Mouse (Mus musculus) adrenal gland, adult 18-20 months (tissue): ENCODE measurements around the gene Slc24a1. TPM values are rescaled to one million over a fixed set of nuclear protein-coding genes. Genes with fewer than 3 reads are reported as not detected.
A peak's percentile ranks its signal among the peaks of the same experiment; 100 is the strongest.
"Not testable (repeated sequence)": the region's sequence is repeated elsewhere in the genome, so short reads cannot be mapped to it uniquely, and the experiment has no call there.

Experiments
- DNase-seq, 2 experiments: peaks; one replicate each; pipeline ENCODE4 v3.0.0; 2021 to 2022; ENCODE audit warnings: low spot score in 2 of 2
- long read RNA-seq, 2 experiments: library from polyadenylated mRNA; stranded (forward); transcript quantifications; one replicate each; pipeline ENCODE4 v2.0.0; 2021
- total RNA-seq, 2 experiments: library from RNA; stranded (reverse); gene quantifications; 1 replicate in 1 of 2; 2 replicates in 1 of 2; pipeline ENCODE4 v1.2.3; 2021

The Slc24a1 gene
- total RNA-seq, result not detected
- long read RNA-seq, experiment 1, result 0 reads
- long read RNA-seq, experiment 2, result 0 reads

DNA sequence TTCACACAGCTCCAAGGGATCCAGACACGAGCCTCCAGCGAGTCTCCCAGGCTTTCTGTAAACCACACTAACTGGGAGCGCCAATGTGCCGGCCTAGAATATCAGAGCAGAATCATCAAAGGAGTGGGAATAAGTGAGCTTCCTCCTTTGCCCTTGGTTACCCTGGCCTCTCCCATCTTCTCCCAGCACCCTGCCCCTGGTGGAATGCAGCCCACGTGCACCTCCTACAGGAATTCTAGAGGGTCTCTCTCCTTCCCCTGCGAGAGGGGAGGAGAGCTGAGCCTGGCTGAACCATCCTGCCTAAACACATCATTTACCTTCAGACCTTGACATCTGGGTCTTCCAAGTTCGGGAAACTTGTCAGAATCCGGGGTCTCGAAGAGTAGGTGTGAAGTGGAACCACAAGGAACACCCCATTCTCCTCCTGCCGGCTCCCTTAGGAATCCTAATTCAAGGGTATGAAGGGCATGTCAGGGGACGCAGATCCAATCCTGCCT, at the start of gene Slc24a1:
Gene Slc24a1 (minus strand): TSS at position 447 of the 497 bp plus-strand sequence.
- DNase-seq, result no peak

DNA sequence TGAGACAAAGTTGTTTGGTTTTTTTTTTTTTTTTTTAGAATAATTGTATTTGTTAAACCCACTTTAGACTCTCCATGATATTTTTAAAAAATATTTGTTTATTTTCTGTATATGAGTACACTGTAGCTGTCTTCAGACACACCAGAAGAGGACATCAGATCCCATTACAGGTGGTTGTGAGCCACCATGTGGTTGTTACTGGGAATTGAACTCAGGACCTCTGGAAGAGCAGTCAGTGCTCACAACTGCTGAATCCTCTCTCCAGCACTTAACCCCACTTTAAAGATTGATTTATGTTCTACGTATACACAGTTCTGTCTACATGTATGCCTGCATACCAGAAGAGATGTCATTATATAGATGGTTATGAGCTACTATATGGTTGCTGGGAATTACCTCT, 44.1 kb upstream of the Slc24a1 start:
- DNase-seq, result not testable (repeated sequence)

DNA sequence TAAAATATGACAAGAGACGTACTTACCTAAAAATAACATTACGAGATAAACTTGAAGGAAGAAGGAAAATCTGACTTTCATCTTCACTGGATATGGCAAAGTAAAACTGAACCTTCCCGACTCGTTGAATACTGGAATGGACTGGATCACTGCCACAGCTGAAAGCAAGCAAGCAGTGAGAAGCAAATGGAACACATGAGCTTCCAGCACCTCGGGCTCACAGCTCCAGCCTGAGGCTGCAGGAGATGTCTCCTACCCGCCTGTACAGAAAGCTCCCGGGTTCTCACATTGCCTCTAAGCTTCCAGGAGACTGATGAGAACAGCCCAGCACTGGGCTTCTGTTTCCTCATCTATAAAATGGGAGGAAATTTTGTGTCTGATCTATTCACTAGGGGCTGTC, 38.9 kb upstream of the Slc24a1 start:
- DNase-seq, result no peak

DNA sequence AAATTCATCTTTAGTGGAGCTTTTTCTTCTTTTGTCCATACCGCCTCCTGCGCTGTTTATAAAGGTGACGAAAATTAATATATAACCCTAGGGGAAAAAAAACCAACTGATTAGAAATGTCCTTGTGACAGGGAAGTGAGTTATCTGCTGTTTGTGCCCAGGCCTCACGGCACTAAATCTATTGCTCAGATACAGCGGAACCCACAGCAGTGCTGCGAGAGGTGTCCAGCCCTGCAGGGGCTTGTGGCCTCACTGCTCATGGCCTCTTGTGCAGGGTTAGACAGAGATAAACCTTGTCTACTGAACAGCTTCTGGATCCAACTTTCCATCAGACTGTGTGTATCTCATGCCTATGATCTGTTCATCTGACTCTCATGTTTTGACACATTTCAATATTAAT, 37.0 kb upstream of the Slc24a1 start:
- DNase-seq, result no peak

DNA sequence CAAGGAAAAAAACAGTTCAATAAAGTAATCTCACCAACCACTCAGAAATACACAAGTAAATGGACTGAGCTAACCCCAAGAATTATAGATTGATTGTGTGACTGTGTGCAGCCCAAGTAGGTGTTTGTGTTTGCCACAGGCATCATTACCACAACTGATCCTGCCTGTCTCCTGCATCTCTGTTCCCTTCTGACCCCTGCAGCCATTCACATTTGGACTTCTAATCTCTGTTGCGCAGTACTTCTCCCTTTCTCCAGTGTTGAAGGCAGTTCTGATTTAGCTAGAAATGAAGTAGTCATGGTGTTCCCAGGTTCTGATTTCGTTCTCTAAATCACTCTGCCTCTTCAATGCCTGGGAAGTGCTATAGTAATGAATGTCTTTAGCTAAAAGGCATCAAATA, 36.2 kb upstream of the Slc24a1 start:
- no peak for DNase-seq

DNA sequence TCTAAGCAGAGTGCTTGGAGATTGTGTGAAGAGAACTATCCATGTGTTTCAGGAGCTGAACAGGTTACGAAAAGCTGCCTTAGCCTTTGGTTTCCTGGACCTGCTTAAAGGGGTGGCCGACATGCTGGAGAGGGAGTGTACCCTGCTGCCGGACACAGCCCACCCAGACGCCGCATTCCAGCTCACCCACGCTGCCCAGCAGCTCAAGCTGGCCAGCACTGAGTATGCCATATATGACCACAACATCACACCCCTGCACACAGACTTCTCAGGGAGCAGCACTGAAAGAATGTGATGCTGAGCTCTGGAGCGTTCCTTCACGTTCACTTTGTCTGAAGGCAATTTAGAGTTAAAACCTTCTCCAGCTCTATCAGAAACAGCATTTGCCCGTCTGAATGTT, 34.4 kb upstream of the Slc24a1 start:
- DNase-seq, result no peak

DNA sequence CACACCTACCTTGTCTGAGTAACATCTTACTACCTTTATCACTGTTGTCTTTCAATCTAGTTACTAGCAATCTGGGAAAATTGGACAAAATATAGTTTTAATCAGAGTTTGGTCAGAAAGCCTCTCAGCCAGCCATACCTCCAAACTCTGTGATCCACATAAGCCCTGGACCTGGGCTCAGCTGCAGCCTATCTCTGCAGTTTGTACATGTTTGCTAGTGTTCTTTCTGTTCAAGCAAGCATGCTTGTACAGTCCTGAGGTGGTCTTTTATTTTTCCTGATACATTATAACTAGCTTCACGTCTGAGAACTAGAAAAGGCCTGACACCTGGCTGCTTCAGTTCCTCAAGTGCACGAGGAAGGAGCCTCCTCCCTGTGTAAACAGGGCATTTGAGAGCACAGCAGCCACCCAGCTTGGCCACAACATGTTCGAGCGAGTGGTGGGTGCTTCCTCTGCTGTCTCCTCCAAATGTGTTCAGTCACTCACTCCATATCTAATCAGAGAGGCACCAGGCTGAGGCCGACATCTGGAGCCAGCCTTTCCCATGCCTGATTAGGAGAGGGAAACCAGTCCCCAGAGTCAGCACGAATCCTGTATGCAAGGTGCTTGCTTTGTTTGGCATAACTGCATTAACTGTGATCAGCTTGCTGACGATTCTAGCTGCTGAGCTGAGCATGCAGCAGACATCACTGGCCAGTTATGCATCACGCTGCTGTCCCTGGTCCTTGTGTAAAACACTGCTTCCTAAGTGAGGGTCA, 33.8 kb upstream of the Slc24a1 start:
- DNase-seq, result no peak

DNA sequence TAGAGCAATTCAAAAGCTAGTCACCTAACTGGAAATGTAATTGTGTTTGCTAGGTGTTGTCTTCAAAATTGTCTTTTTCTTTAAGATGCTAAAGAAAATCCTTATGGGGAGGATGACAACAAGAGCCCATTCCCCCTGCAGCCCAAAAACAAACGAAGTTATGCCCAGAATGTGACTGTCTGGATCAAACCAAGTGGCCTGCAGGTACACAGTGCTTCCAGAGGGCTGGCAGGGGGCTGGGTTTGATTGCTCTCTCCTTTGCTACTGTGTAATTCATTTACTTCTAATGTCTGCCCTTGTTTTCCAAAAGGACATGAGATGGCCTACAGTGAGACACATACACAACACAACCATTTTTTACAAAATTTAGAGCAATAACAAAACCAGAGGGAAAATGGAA, 30.5 kb upstream of the Slc24a1 start:
- DNase-seq, result no peak

DNA sequence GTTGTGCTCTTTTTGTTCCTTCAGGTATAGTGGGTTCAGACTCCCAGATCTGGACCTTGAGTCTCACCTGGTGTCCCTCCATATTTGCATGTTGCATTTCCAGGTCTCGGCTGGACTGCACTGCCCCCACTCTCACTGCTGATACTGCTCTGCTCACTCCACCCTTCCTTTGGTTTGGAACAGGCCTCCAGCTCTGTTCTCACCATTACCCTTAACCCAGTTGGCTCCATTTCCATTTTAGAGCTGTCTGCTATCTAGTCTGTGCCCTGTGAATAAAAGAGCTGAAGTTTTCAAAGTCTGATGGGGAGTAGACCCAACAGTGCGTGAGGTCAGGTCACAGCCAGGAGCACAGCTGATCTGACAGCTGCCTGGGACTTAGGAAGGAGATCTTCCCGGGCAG, 29.1 kb upstream of the Slc24a1 start:
- no peak for DNase-seq

DNA sequence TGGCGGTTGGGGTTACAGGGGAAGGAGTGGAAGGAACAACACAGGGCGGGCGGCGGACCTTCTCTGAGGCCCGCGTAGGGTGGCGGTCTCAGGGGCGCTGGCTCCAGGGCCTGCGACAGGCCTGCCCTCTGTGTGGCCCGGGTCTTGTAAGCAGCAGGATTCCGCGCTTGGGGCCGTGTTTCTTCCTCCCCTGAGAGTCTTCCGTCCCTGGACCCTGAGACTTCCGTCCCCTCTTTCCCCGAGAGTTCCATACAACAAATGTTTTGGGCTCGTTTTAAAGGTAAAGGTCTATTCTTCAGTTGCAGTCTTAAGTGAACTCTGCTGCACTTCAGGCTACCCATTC, 9.5 kb upstream of the Slc24a1 start:
- no peak for DNase-seq

DNA sequence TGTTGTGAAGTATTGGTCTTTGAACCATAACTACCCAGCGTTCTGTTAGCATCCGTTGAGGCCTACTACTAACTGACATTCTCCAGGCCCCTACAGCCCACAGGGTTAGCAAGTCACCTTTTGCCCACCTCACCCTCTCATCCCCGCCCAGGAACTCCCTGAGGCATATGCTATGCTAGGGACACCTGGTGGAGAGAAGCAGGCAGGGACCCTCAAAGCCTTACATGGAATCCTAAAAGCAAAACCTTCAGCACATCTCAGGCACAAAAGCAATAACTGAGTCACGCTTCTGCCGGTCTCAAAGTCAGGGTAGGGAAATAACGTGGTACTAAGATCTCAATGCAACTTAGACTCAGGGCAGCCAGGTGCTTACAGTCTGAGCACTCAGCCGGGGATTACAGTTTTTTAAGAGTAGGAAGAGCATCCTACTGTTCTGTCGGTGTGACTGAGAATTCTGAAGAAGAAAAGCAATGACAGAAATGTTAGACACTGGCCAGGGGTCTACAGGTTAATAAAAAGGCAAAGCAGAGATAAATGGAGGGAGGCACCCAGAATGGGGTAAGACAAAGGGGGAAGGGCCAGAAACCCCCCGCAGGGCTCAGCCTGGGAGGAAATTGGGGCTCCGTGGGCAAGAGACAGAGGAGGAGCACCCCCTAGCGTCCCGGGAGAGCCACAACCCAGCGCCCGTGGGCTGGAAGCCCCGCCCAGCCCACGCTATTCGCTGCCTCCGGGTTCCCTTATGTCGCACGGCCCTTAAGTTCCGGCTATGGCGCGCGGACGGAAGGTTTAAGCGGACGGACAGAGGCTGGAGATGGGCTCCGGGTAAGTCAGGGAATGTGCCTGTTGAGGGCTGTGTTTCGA, 8.9 kb upstream of the Slc24a1 start, which contains the start of gene Ints14:
Gene Ints14 (plus strand): TSS at position 789 of the 861 bp plus-strand sequence.
- peak; percentile 94 to 97 for DNase-seq

DNA sequence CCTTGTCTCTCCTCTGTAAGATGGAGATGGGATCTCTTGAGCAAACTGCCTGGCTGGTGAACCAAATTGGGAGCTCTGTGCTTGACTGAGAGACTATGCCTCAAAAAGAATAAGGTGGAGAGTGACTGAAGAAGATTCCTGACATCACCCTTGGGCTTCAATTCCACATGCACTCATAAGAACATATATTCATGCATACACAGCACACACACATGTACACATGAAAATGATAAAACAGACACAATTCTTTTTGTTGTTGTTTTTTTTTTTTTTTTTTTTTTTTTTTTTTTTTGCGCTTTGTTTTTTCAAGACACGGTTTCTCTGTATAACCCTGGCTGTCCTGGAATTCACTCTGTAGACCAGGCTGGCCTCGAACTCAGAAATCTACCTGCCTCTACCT, 5.9 kb upstream of the Slc24a1 start:
- DNase-seq, result no peak

DNA sequence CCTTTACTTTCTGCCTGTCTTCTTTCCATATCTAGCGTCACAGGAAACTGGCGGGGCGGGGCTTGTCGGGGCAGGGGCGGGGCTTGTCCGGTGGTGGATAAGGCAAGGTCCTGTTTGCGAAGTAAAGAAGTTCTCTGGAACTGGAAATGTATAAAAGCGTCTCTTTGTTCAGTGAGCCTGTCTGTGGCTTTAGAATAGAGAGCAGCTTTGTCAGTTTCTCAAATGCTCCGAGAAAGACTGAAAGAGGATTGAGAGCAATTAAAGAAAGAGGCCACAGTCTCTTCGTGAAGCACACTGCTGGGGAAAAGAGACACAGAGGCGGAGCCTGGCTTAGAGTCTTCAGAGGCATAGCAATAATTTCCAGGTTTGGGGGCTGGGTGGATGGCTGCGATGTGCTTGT, 4.9 kb upstream of the Slc24a1 start:
- no peak for DNase-seq

DNA sequence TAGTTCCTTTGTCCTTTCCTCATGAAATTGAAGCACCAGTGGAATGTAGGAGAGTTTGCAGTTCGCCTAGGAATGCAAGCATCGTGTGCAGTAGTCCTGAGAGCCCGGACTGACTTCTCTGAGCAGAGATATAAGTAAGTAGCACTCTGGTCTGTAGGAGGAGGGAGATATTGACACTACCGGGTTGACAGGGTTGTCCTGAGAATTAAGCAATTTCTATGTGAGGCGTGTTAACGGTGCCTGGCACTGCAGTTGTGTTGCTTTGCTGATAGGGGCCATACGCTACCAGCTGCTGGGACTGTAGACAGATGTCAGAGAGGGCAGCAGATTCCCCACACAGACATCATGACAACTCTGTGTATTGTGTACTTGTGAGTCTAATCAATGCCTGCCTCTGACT, 1.8 kb upstream of the Slc24a1 start:
- no peak for DNase-seq

DNA sequence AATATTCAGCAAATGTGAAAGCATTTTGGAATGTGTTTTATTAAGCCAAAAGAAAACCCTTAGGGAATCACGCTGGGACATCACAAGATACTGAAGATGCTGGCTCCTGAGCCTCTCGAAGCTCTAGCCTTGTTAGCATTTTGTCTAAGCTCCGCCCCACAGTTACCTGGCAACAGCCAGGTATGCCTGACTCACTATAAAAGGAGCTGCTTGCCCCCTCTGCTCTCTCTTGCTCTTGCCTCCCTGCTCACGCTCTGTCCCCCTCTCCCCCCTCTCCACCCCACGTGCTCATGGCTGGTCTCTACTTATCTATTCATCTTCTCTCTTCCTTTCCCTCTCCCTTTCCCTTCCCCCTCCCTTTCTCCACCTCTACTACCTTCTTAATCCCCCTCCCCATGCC, 648 bp upstream of the Slc24a1 start:
- no peak for DNase-seq

DNA sequence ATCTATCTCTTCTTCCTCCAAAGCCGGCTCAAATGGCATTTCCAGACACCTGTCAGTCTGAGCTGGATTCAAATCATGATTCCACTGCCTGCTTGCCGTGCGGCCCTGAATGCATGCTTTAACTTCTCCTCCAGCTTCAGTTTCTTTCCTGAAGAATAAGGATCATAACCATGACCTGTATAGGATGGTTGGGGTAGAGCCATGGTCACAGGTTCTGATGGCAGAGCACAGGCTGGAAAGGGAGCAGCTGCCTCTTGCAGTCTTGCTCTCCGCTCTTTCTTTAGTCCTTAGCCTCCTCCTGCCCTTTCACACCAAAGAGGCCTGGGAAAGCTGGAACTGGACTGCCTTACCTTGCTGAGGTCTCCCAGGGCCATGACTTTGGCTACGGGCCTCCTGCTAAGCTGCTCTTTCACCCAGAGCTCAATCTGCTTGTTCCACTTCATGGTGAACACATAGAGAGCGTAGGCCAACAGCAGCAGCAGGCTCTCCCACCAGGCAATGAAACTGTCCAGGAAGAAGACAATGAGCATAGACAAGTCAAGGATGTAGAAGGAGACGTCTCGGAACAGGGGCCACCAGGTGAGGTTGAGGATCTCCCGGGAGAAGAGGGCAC, 3.8 kb downstream of the Slc24a1 start:
- no peak for DNase-seq

DNA sequence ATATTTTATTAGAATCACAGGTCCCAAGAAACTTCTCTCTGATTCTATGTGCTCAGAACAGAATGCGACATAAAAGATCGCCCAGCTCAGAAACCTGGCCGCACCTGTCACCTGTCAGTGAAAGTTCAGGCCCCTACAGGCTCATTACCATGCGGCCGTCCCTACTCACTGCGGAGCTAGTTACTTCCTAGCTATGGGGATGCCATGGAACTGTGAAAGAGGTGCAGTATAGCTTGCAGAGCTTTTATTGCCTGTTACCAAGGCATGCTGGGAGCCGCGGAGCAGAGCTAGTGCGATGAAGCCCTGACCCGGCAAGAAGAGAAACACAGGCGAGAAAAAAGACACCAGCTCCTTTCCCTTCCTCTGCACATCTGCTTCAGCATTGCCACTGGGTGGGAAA, 7.4 kb downstream of the Slc24a1 start:
- DNase-seq, result no peak

DNA sequence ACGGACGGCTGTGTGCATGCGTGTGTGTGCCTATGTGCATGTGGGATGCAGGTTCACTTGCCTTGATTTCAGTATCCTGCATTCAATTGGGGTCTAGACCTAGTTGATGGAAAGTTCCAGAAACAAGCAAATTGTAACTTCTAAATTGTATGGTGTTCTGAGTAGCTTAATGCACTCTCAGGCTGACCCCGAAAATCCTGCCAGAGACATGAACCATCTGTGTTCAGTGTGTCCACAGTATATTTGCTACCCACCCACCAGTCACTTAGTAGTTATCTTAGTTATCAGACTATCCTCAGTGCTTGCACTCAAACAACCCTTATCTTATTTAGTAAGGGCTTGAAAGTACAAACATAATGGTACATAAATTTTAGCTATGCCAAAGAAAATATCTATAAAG, 9.8 kb downstream of the Slc24a1 start:
- DNase-seq, result no peak

DNA sequence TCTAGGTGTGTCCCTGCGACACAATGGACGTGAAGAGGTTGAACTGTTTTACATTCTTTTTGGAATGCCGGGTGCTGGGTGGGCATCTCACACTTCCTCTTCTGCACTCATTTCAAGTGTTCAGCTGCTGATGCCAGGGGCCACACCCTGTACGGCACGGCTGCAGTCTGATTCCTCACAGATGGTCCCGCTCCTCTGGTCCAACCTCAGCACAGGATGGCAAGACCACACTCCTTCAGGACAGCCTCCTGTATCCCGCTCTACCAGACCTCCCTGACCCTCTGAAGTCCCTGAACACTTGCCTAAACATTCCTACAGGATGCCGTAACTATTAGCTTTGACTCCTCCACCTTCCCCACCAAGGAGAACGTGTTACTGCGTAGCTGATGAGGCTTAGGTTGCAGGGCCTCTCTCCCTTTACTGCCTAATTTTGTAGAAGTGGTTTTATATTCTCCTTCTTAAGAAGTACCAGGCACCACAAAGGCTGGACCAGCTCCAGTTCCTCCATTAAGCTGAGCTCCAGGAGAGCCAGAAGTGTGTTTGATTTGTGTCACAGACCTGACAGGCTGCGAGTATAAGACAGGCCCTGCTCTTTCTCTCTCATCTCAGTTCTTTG, 10.6 kb downstream of the Slc24a1 start:
- DNase-seq, result no peak

DNA sequence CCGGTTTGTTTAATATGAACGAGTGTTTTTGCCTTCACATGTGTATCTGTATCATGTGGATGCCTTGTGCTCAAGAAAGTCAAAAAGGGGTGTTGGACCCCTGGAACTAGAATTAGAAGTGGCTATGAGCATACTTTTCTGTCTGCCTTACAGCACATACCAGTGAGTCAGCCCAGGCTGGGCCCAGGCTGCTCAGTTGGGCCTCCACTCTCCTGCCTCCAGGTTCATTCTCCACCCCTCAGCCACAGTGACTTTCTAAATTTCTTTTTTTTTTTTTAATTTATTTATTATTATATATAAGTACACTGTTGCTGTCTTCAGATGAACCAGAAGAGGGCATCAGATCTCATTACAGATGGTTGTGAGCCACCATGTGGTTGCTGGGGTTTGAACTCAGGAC, 11.6 kb downstream of the Slc24a1 start:
- no peak for DNase-seq

DNA sequence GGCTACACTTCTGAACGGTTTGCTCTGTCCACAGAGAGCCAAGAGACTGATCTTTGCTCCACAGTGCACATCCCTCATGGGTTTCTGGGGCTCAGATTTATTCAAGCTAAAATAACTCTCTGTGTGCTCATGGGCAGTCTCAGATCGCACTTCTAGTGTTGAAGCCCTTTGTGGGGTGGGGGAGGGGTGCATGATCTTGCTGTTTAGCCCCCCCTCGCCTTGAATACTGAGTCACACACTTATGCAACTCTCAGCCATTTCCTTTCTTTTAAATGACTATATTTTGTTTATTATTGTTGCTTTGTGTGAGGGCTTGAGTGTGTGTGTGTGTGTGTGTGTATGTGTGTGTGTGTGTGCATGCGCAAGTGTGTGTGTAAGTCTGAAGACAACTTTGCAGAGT, 12.1 kb downstream of the Slc24a1 start:
- DNase-seq, result no peak
